Mouse (Mus musculus): ENCODE data around the gene Hmga2. TPM values are rescaled to one million over a fixed set of nuclear protein-coding genes. Genes with fewer than 3 reads are reported as not detected.

Gene Hmga2
- total and polyA plus RNA-seq, 3 experiments = 0.33 to 0.60 TPM; not detected in 1

DNA sequence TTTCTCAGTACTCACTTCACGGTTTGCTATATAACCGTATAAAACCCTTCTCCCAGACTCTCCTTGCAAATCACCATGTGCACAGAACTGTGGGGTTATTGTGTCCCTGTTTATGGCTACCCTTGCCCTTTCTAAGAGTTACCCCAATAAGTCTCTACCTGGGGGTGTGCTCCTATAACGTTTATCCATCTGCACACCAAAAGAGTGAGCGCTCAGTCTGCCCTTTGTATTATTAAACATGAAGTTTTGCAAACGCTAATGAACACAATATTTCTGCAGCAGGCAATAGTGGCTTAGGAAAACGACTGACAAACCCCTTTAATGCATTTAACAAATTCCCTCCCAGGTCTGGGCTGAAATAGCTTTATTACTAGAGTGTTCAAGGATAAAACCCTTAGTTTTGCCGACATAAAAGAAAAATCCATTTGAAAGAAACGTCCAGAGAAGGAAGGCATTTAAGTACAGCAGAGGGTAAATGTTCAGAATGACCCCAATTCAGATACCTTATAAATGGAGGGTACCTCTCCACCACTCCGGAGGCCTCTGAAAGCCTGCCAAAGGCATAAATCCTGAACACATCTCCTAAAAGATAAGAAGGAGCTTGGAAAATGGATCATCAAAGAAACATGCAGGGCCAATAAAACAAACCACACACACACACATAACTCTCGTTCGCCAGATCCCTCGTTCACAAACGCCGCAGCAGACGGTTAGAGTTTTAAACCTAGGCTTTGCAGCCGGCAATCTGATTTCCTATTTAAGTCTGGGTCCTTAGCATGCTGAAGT, 57.3 kb downstream of the Hmga2 start:
- no peaks in the 10 kb centered on the region for H3K27me3 ChIP-seq (ENCODE audit: insufficient read depth, low read length)
- no peak overlapping the region for H3K4me3 ChIP-seq (ENCODE audit: low read depth, low read length)
- peaks cover 62% of the 10 kb centered on the region for H3K9me3 ChIP-seq (replicated peaks)
- no peaks in the 10 kb centered on the region for H3K4me1 ChIP-seq (ENCODE audit: insufficient read depth, low read depth, low read length)
- ATAC-seq (ENCODE audit: extremely low read depth, insufficient number of reproducible peaks, low FRiP score, poor library complexity, severe bottlenecking) (no peak), DNase-seq (ENCODE audit: low spot score) (no peak)
- TF ChIP-seq TAL1 (conservative IDR thresholded peaks at IDR 0.05; ENCODE audit: low read depth, low read length) = no peak
- no peak for TF ChIP-seq GATA2 (IDR thresholded peaks at IDR 0.05; ENCODE audit: borderline replicate concordance, low read depth, low read length)
- TF ChIP-seq GATA1 (IDR thresholded peaks at IDR 0.05; ENCODE audit: borderline replicate concordance, low read length) = no peak
- no peak for TF ChIP-seq CTCF (IDR thresholded peaks at IDR 0.05; ENCODE audit: low read depth, low read length)
- TF ChIP-seq POLR2AphosphoS5 (IDR thresholded peaks at IDR 0.05; ENCODE audit: insufficient replicate concordance, low read depth, low read length) = no peak
- no peaks in the 10 kb centered on the region for H3K36me3 ChIP-seq (replicated peaks)

GRCm38 (mm10) chr10:120418211-120418610, 58.1 kb downstream of the Hmga2 start:
- no peaks in the 10 kb centered on the region for H3K4me1 ChIP-seq (ENCODE audit: insufficient read depth, low read depth, low read length)
- H3K9me3 ChIP-seq (replicated peaks) = peaks cover 63% of the 10 kb centered on the region
- H3K4me3 ChIP-seq (ENCODE audit: low read depth, low read length) = no peak overlapping the region
- no peaks in the 10 kb centered on the region for H3K27me3 ChIP-seq (ENCODE audit: insufficient read depth, low read length)
- no peak for ATAC-seq (ENCODE audit: extremely low read depth, insufficient number of reproducible peaks, low FRiP score, poor library complexity, severe bottlenecking)
- no peak for TF ChIP-seq GATA1 (IDR thresholded peaks at IDR 0.05; ENCODE audit: borderline replicate concordance, low read length)
- TF ChIP-seq POLR2AphosphoS5 (IDR thresholded peaks at IDR 0.05; ENCODE audit: insufficient replicate concordance, low read depth, low read length) = no peak
- TF ChIP-seq TAL1 (conservative IDR thresholded peaks at IDR 0.05; ENCODE audit: low read depth, low read length) = no peak
- no peak for TF ChIP-seq CTCF (IDR thresholded peaks at IDR 0.05; ENCODE audit: low read depth, low read length)
- no peak for TF ChIP-seq GATA2 (IDR thresholded peaks at IDR 0.05; ENCODE audit: borderline replicate concordance, low read depth, low read length)
- no peaks in the 10 kb centered on the region for H3K36me3 ChIP-seq (replicated peaks)
- no peak for DNase-seq (ENCODE audit: low spot score)

- peaks cover 61% of the 10 kb centered on the region for H3K9me3 ChIP-seq (replicated peaks)
- no peaks in the 10 kb centered on the region for H3K27me3 ChIP-seq (ENCODE audit: insufficient read depth, low read length)
- H3K4me3 ChIP-seq (ENCODE audit: low read depth, low read length) = no peak overlapping the region
- TF ChIP-seq CTCF (IDR thresholded peaks at IDR 0.05; ENCODE audit: low read depth, low read length) = no peak
- TF ChIP-seq POLR2AphosphoS5 (IDR thresholded peaks at IDR 0.05; ENCODE audit: insufficient replicate concordance, low read depth, low read length) = no peak
- TF ChIP-seq GATA2 (IDR thresholded peaks at IDR 0.05; ENCODE audit: borderline replicate concordance, low read depth, low read length) = no peak
- no peak for TF ChIP-seq GATA1 (IDR thresholded peaks at IDR 0.05; ENCODE audit: borderline replicate concordance, low read length)
- no peak for TF ChIP-seq TAL1 (conservative IDR thresholded peaks at IDR 0.05; ENCODE audit: low read depth, low read length)
- DNase-seq (ENCODE audit: low spot score) (no peak), ATAC-seq (ENCODE audit: extremely low read depth, insufficient number of reproducible peaks, low FRiP score, poor library complexity, severe bottlenecking) (no peak)
- no peaks in the 10 kb centered on the region for H3K4me1 ChIP-seq (ENCODE audit: insufficient read depth, low read depth, low read length)
- H3K36me3 ChIP-seq (replicated peaks) = no peaks in the 10 kb centered on the region
Observed at GRCm38 (mm10) chr10:120417488-120418118, 58.7 kb downstream of the Hmga2 start.

DNA sequence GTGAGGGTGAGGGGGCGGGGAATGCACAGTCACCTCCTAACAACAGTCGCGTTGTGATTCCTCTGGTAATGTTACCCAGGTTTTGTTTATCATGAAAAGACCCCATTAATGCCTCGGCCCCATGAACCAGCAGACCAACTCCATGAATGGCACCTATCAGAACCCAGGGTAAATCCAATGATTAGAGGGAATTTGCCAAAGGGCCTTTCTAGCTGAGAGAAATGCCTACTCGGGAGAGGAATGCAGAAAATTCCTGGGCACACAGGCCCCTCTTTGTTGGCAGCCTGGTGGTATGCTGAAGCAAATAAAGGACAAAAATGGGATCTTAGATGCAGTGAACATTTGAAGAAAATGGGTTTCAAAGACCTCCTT, 59.2 kb downstream of the Hmga2 start:
- no peak for TF ChIP-seq GATA1 (IDR thresholded peaks at IDR 0.05; ENCODE audit: borderline replicate concordance, low read length)
- TF ChIP-seq TAL1 (conservative IDR thresholded peaks at IDR 0.05; ENCODE audit: low read depth, low read length) = no peak
- TF ChIP-seq POLR2AphosphoS5 (IDR thresholded peaks at IDR 0.05; ENCODE audit: insufficient replicate concordance, low read depth, low read length) = no peak
- TF ChIP-seq CTCF (IDR thresholded peaks at IDR 0.05; ENCODE audit: low read depth, low read length) = no peak
- TF ChIP-seq GATA2 (IDR thresholded peaks at IDR 0.05; ENCODE audit: borderline replicate concordance, low read depth, low read length) = no peak
- Histone ChIP-seq H3K27me3 (ENCODE audit: insufficient read depth, low read length) (no peaks in the 10 kb centered on the region), H3K4me3 (ENCODE audit: low read depth, low read length) (no peak overlapping the region), H3K4me1 (ENCODE audit: insufficient read depth, low read depth, low read length) (no peaks in the 10 kb centered on the region), H3K36me3 (replicated peaks) (no peaks in the 10 kb centered on the region), H3K9me3 (replicated peaks) (peaks cover 56% of the 10 kb centered on the region)
- DNase-seq (ENCODE audit: low spot score) = no peak
- ATAC-seq (ENCODE audit: extremely low read depth, insufficient number of reproducible peaks, low FRiP score, poor library complexity, severe bottlenecking) = no peak

DNA sequence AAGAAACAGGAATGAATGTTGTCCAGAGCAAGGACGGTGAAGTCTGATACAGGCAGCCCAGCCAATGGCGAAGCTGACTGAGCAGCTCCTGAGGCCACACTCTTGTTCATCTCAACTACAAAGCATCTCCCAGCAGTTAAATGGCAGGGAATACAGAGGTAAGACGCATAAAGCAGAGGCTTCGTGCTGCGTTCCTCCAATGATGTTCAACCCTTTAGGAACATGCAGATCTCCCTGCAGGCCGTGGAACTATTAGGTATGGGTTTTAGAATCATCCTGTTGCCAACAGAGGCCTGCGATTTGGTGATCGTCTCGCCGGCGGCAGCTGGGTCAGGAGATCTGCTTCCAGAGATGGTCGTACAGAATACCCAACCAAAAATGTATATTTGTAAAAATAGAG, 59.6 kb downstream of the Hmga2 start:
- ATAC-seq (ENCODE audit: extremely low read depth, insufficient number of reproducible peaks, low FRiP score, poor library complexity, severe bottlenecking) (no peak), DNase-seq (ENCODE audit: low spot score) (no peak)
- Histone ChIP-seq H3K9me3 (replicated peaks) (peaks cover 57% of the 10 kb centered on the region), H3K27me3 (ENCODE audit: insufficient read depth, low read length) (no peaks in the 10 kb centered on the region), H3K36me3 (replicated peaks) (no peaks in the 10 kb centered on the region), H3K4me1 (ENCODE audit: insufficient read depth, low read depth, low read length) (no peaks in the 10 kb centered on the region), H3K4me3 (ENCODE audit: low read depth, low read length) (no peak overlapping the region)
- TF ChIP-seq TAL1 (conservative IDR thresholded peaks at IDR 0.05; ENCODE audit: low read depth, low read length) = no peak
- TF ChIP-seq GATA2 (IDR thresholded peaks at IDR 0.05; ENCODE audit: borderline replicate concordance, low read depth, low read length) = no peak
- no peak for TF ChIP-seq POLR2AphosphoS5 (IDR thresholded peaks at IDR 0.05; ENCODE audit: insufficient replicate concordance, low read depth, low read length)
- no peak for TF ChIP-seq GATA1 (IDR thresholded peaks at IDR 0.05; ENCODE audit: borderline replicate concordance, low read length)
- TF ChIP-seq CTCF (IDR thresholded peaks at IDR 0.05; ENCODE audit: low read depth, low read length) = no peak

DNA sequence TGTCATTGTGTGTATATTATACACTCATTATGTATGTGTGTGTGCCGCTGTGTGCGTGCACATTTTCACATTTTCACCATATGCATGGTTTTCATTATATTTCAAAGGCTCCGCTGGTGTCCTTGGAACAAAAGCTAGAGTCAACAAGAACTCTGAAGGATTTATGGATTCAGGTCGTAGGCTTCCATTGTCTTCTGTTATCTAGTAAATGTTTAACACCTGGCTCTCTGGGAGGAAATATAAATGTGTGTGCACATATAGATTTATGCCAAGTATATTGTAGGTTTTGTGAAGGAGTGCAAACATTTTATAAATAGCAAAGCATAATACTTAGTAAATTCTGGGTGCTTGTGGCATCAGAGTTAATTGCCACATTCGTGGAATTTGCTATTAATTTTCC, 64.1 kb downstream of the Hmga2 start:
- DNase-seq (ENCODE audit: low spot score) (no peak), ATAC-seq (ENCODE audit: extremely low read depth, insufficient number of reproducible peaks, low FRiP score, poor library complexity, severe bottlenecking) (no peak)
- Histone ChIP-seq H3K4me1 (ENCODE audit: insufficient read depth, low read depth, low read length) (no peaks in the 10 kb centered on the region), H3K36me3 (replicated peaks) (no peaks in the 10 kb centered on the region), H3K9me3 (replicated peaks) (peaks cover 49% of the 10 kb centered on the region), H3K27me3 (ENCODE audit: insufficient read depth, low read length) (no peaks in the 10 kb centered on the region), H3K4me3 (ENCODE audit: low read depth, low read length) (no peak overlapping the region)
- TF ChIP-seq GATA2 (IDR thresholded peaks at IDR 0.05; ENCODE audit: borderline replicate concordance, low read depth, low read length) = no peak
- no peak for TF ChIP-seq GATA1 (IDR thresholded peaks at IDR 0.05; ENCODE audit: borderline replicate concordance, low read length)
- TF ChIP-seq TAL1 (conservative IDR thresholded peaks at IDR 0.05; ENCODE audit: low read depth, low read length) = no peak
- TF ChIP-seq POLR2AphosphoS5 (IDR thresholded peaks at IDR 0.05; ENCODE audit: insufficient replicate concordance, low read depth, low read length) = no peak
- TF ChIP-seq CTCF (IDR thresholded peaks at IDR 0.05; ENCODE audit: low read depth, low read length) = no peak
